Mouse (Mus musculus) thymus, postnatal 4 days (tissue): ENCODE data around the gene Xlr4c.
"Not testable (repeated sequence)": the region's sequence is repeated elsewhere in the genome, so short reads cannot be mapped to it uniquely, and the experiment has no call there.

Experiments used
- DNase-seq: peaks from one replicate; pipeline ENCODE4 v3.0.0; 2021

The Xlr4c gene

DNA sequence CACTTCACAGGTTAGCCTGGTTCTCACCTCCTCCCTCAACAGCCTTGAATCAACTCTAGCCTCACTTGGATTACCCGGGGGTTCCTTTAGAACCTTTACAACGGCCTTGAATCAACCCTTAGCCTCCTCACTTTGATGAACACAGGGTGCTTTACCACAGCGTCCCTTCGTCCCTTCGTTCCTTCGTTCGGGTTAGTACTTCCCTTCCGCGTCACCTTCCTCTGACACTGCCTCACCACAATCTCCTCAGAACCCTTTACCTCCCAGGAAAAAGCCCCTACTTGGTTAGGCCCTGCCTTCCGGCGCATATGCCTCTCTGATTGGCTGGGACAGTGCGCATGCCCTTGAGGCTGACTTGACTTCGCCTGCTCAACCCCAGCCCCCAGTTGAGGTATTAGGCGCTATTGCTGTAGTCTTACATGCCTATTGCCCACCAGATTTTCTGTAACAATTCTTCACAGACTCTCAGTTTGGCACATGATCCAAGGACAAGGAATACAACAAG, at the start of gene Xlr4c:
Xlr4c (minus strand) TSS at position 310 of the 505 bp plus-strand sequence.
- not testable (repeated sequence) for DNase-seq

DNA sequence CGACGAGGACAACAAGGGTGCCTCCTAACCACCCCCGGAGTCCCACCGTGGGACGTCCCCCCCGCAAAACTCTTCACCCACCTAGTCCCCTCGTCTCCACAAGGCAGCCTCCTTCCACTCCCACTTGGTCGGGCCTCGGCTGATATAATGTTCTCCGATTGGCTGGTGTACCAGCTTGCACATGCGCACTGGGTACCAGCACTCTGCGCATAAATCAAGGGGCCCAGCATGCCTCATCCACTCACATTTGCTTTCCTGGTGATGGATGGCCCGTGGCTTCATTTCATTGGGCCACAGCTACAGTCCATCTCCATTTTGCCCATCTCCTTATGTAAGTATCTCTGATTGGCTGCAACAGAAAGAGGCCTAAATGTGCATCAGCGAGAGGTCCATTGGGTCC, 22.3 kb upstream of the Xlr4c start, which contains the start of gene Xlr3c:
Xlr3c (minus strand) TSS at position 121 of the 400 bp plus-strand sequence.
- DNase-seq, result not testable (repeated sequence)

DNA sequence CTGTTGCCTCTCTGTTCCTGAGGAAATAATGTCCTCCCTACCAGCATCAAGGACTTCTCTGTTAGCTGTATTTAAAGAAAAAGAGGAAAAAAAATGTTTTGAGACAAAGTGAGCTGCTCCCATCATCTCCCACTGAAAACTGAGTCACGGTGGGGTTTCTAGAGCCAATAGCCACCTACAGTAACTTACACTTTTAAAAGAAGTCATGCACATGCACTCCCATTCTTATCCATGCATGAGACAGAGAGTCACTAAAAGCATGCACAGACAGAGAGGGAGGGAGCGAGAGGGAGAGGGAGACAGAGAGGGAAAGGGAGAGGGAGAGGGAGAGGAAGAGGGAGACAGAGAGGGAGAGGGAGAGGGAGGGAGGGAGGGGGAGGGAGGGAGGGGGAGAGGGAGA, 19.5 kb upstream of the Xlr4c start:
- DNase-seq, result not testable (repeated sequence)

DNA sequence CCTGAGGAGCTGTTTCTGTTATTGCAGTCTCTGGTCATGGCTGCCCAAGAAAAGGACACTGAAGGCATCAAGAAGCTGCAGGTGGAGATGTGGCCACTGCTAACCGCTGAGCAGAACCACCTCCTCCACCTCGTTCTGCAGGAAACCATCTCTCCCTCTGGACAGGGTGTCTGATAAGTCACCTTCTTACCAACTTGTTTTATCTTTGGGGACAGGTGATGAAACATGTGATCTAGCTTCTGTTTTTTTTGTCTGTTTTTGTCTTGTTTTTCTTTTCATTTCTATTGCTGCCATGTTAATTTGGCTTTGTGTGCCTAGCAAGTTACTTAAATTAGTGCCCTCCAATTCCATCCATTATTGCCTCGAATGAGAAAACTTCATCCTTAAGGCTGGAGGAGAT, 13.6 kb downstream of the Xlr4c start:
- DNase-seq, result no peak

DNA sequence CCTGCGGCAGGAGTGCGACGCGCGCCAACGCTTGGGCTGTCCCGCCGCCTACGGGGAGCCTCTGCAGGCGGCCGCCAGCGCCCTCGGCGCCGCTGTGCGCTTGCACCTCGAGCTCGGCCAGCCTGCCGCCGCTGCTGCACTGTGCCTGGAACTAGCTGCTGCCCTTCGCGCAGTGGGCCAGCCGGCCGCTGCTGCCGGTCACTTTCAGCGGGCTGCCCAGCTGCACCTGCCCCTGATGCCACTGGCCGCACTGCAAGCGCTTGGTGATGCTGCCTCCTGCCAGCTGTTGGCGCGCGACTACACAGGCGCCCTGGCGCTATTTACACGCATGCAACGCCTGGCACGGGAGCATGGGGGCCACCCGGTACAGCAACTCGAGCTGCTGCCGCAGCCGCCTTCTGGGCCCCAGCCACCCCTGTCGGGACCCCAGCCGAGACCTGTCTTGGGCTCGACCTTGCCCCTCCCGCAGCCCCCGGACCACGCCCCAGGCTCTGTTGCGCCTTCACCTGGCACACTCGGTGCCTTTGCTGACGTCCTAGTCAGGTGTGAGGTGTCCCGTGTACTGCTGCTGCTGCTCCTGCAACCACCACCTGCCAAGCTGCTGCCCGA, 14.2 kb downstream of the Xlr4c start:
- DNase-seq, result peak; percentile 77

DNA sequence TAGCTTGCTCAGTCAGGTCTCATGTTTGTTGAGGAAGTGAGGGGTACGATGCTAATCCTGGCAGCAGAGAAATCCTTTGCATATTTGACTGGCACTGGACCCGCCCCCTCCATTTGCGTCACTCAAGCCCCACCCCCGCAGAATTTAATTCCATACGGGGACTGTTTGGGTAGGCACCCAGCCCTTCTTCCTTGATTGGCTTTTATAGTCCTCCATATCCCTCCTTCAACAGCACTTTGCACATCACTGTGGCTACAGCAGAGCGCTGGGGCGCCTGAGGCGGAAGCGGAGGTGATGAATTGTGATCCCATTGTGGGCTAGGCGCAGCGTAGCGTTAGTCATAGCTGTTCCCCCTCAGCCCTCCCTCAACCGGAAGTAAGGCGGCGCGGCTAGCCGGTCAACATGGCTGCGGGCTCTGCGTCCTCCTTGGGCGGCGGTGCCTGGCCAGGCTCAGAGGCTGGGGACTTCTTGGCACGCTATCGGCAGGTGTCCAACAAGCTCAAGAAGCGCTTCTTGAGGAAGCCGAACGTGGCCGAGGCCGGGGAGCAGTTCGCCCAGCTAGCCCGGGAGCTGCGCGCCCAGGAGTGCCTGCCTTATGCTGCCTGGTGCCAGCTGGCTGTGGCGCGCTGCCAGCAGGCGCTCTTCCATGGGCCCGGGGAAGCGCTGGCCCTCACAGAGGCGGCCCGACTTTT, 14.9 kb downstream of the Xlr4c start, which contains the start of gene F8a:
F8a (plus strand) TSS at position 378 of the 692 bp plus-strand sequence.
- peak; percentile 79 for DNase-seq

DNA sequence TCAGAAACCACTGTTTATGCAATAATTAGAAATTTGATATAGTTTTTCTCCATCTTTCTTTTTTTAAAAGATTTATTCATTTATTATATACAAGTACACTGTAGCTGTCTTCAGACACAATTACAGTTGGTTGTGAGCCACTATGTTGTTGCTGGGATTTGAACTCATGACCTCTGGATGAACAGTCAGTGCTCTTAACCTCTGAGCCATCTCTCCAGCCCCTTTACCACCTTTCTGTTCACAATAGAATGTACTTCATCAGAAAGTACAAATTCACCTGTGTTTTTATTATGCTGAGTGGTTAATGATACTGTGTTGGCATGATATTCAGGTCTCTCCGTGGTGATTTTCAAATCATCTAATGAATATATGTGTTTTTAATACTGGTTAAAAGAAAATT, 17.6 kb downstream of the Xlr4c start:
- DNase-seq, result no peak

DNA sequence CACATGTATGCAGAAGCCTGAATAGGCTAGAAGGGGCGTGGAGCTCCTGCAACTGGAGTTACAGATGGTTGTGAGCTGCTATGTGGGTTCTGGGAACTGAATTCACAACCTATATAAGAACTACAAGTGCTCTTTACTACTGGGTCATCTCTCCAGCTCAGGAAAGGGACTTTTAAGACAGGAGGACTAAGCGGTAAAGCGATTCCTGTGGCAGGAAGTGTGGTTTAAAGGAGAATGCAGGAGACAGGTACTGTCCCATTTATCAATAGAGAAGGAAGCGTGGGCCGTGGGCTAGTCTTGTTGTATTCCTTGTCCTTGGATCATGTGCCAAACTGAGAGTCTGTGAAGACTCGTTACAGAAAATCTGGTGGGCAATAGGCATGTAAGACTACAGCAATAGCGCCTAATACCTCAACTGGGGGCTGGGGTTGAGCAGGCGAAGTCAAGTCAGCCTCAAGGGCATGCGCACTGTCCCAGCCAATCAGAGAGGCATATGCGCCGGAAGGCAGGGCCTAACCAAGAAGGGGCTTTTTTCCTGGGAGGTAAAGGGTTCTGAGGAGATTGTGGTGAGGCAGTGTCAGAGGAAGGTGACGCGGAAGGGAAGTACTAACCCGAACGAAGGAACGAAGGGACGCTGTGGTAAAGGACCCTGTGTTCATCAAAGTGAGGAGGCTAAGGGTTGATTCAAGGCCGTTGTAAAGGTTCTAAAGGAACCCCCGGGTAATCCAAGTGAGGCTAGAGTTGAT, 28.9 kb downstream of the Xlr4c start, which contains the start of gene Xlr4b:
Xlr4b (plus strand) TSS at position 515 of the 746 bp plus-strand sequence.
- peak; percentile 16 for DNase-seq

DNA sequence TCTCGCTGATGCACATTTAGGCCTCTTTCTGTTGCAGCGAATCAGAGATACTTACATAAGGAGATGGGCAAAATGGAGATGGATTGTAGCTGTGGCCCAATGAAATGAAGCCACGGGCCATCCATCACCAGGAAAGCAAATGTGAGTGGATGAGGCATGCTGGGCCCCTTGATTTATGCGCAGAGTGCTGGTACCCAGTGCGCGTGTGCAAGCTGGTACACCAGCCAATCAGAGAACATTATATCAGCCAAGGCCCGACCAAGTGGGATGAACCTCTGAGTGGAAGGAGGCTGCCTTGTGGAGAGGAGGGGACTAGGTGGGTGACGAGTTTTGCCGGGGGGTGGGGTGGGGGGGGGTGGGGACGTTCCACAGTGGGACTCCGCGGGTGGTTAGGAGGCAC, 51.0 kb downstream of the Xlr4c start, which contains the start of gene Xlr3b:
Xlr3b (plus strand) TSS at position 274 of the 400 bp plus-strand sequence.
- DNase-seq, result peak; percentile 38
